Mouse (Mus musculus) liver, postnatal 0 days (tissue): ENCODE data around the gene Asns.

Experiments used
- CTCF ChIP-seq: sonication (generic); IDR thresholded peaks from 2 replicates; pipeline ENCODE4 v1.5.1; 2016; ENCODE audit warnings: antibody characterized with exemption, low read depth
- EP300 ChIP-seq: IDR thresholded peaks from 2 replicates; pipeline ENCODE4 v1.6.1; 2016; ENCODE audit warnings: antibody characterized with exemption, low read depth, mild to moderate bottlenecking

DNA sequence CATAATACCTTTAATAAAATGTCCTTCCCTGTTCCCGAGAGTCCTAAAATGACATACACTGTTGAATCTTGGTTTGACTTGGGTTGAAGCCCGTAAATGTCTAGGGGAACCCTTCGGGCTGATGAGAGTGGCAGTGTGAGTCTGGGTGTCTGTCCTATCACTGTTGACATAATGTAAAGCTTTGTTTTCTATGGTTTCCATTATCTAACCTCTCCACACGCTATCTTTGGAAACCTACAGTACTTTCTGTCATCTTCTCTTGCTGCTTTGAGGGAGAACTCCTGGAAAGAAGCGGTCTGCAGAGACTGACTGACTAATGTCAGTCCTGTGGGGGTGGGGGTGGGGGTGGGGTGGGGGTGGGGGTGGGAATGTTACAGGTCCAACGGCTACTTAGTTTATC, 39.0 kb upstream of the Asns start:
- TF ChIP-seq CTCF = no peak
- no peak for TF ChIP-seq EP300
